Mouse (Mus musculus) T-helper 2 cell (primary cell): ENCODE data around the gene Shisa3.

ENCODE experiments used
- in situ Hi-C: fragments of 300-600 bp; cut with MboI, MseI; formaldehyde crosslinking; loops from one replicate; pipeline ENCODE4 v1.15.1; 2025; ENCODE audit warnings: high pct_unique_total_duplicates

The Shisa3 gene

DNA sequence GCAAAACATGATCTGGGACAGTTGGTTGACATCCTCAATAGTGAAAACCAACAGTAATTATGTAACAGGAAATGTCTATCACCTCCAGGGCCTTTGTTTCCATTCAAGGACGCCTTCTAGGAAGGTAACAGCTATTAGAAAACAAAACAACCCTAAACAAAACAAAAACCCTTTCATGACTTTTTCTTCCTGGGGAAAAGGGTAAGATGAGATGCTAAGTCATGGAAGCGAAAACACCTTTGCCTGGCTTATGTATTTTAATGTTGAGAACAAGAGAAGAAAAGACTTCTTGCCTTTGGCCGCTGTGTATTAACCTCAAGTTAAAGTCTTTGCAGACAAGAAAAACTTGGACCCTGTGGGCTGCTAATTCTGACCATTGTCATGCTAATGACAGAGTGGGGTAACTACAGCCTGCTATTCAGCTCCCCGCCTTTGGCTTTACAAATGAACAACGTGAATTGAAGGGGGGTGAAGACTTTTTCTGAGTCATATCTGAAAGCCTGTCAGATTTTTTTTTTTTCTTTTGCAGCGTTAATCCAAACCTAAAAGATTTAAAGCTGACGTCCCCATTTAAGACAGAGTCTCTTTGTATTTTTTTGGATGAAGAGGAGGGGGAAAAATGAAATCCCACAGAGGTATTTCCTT, 25.6 kb downstream of the Shisa3 start:
- in situ Hi-C loops = no loop called here

DNA sequence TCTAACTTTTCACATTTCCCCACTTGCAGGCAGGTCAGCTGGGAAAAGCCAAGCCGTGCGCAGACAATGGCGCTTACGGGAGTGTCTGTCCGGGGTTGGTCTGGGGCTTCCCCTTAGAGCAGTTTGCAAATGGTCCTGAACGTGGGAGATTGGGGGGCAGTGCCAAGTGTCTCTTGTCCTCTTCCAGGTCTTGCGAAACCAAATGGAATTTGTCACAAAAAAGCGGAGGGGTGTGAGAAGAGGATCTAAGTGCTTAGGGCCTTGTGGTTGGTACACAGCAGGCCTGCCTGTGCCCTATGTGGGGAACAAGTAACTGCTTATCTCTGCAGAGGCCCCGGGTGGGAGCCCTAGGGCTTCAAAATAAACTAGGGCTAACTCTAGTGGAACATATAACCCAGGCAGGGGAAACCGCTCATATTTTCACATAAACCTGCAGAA, 26.2 kb downstream of the Shisa3 start:
- in situ Hi-C loops = no loop called here

DNA sequence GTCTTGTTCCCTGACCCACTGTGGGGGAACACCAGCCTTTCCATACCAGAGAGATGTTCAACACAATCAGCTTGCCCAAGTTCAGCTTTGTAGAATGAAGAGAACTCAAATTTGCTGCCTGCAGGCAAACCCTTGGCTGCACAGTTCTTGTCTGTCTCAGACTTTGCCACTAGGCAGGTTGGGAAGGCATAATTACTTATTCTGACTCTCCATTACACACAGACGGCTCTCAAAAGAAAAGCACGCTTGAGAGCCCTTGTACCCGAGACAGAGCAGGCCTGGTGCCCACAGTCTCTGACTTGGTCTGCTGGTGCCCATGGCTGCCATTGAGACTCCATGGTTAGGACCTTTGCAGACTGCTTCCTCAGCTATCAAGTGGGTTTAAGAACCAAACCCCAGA, 26.7 kb downstream of the Shisa3 start:
- in situ Hi-C loops = no loop called here

DNA sequence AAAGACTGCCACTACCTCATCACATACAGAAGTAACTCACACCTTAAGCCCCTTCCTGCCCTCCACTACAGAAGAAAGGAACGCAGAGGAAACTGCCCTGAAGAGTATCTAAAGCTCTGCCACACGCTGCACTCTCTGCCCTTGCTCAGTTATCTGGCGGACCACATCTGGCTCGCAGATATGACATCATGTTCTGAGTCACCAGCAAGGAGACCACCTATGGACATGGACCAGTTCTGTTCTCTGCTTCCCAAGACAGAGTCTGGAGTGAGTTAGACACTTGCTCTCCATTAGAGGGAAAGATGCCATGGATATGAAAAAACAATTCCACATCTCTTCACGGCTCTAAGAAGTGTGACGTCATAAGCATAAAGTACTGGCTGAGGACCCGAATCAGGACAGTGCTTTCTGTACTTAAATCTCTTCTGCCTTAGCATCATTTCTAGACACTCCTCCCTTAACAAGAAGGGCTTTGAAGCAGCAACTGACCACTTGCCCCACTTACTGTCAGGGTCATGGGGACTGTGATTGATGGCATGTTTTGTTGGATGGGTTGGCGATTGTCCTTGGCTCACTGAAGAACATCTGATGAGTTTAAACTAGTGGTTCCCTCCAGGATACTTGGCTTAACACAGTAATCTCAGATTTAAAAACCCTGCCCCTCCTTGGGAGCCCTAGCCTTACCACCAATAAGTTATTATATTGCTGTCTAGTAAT, 33.1 kb downstream of the Shisa3 start:
- in situ Hi-C loops = loop anchor here (10.0 kb wide), 1 partner anchor 364 kb away; no protein-coding TSS in a partner anchor

DNA sequence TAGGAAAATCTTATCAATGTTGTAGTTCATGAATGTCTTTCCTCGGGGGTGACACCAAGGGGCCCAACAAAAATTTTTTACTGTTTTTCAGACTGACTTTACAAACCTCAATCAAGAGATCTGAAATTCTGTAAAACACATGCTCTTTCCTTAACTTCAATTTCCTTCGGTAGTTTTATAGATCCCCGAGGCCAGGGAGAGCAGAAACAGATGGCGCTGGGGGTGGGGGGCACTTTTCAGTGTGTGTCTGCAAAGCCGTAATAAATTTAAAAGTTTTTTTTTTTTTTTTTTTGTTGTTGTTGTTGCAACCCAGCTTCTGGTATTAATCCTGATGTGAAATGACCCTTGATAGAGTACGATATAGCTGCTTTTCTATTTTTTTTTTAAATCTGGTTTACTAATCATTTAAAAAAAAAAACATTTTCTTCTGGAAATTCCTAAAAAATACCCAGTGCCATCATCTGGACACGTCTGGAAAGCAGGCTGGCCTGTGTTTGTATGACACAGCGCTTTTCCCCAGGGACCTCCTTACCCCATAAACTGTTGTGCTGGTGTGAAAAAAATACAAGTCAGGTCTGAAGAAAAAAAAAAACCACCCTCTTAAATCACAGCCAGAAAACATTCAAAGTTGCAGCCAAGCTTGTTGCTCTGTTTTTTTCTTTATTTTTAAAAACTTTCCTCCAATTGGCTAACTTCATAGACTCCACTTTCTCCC, 33.9 kb downstream of the Shisa3 start:
- in situ Hi-C loops = loop anchor here (10.0 kb wide), 1 partner anchor 363 kb away; no protein-coding TSS in a partner anchor

DNA sequence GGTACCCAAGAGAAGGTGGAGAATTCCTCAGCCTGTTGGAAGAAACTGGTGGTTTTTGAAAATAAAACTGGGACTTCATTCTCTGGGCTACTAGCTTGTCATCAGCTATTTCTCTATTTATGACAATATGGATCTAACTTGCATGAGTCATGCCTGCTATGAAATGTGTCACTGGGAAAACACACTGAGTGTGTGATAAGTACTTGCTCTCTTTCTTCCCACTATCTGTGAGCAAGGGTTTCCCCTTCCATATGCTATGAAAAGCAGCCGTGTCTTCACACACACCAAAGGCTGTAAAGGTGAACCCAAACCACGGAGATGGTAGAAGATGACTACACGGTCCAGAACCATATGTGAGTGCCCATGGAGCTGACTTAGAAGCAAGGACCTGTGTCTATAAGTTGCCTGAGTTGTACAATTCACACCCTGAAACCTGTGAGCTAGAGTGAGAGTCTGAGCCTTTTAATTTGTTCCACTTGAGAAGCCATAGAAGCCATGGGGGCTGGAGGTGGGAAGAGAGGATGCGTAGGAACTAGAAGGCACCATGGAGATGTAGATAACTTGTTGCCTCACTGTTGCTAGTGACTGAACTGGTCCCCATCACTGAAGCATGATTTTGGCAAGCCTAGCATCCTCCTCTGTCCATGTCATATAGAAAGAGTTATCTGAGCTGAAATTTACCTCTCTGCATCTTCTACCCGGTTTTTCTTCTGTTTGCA, 36.0 kb downstream of the Shisa3 start:
- in situ Hi-C loops = loop anchor here (10.0 kb wide), 1 partner anchor 361 kb away; no protein-coding TSS in a partner anchor

DNA sequence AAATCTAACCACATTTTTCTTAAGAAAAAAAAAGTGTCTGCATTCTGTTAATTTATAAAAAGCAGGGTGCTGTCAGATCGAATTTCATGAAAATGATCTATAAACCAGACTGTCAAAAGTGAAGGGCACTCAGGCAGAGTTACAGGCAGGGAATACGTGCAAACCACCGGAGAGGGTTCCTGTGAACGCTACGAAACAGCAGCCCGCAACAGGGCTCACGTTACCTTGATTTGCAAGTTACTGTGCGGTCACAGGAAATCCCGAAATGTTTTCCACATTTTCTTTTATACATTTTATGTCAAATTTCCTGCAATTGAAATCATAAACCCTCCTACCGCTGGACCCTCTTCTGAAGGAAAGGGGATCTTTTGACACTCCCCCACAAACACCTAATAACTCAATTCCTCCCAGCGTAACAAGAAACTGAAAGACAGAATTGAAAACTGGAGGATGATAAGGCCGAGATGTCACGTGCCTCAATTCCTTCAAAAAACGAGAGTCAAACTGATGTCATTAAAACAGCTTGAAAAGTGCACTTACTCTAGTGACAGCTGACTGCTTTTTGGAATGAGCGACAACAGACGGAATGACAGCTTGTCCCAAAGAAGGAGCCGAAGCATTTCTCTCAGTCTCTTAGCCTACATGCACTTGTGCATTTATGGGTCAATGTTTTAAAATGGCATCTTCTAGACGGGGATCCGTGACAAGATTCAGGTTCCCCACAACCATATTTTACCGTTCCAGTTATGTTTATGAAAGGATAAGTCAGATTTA, 39.3 kb downstream of the Shisa3 start:
- in situ Hi-C loops = loop anchor here (10.0 kb wide), 1 partner anchor 358 kb away; no protein-coding TSS in a partner anchor

DNA sequence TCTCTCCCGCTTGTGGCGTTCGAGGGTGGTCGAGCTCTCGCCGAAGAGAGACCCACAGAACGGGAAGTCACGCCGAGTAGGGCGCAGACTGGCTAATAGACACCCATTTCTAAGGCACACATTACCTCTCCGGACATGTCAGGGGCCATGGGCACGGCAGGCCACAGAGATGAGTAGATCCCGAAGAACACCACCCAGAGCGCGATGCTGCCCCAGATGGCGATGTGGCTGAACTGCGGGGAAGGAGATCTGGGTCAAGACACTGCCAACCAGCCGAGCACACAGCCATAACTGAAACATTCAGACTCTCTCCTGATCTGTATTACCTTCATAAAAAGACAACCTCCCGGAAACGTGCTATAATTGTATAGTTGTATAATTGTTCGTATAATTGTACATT, 39.9 kb downstream of the Shisa3 start:
- in situ Hi-C loops = loop anchor here (10.0 kb wide), 1 partner anchor 357 kb away; no protein-coding TSS in a partner anchor

DNA sequence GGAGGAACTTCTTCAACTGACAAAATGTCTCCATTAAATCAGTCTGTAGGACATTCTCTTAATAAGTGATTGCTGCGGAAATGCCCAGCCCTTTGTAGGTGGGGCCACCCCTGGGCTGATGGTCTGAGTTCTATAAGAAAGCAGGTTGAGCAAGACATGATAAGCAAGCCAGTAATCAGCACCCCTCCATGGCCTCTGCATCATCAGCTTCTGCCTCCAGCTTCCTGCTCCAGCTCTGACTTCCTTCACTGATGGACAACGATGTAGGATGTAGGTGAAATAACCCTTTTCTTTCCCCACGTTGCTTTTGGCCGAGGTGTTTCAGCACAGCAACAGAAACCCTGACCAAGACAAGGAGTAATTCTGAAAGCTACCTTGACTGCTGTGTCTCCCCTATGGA, 41.5 kb downstream of the Shisa3 start:
- in situ Hi-C loops = loop anchor here (10.0 kb wide), 1 partner anchor 356 kb away; no protein-coding TSS in a partner anchor

DNA sequence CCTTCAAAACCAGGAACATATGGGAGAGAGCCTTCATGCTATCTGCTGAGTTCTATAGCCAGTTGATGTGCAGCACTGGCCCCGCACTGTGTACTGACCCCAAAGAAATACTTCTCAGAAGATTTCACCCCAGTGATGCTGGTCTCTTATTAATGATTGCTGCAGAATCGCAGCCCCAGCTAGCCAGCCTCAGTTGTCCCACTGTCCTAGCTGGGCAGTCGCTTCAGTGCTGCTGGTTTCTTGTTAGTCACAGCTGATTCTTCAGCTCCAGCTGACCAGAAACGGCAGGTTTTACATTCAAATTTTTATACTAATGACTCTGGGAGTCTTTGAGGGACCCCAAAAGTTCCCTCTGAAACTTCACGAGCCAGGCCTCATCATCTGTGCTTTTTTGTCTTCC, 42.3 kb downstream of the Shisa3 start:
- in situ Hi-C loops = no loop called here

DNA sequence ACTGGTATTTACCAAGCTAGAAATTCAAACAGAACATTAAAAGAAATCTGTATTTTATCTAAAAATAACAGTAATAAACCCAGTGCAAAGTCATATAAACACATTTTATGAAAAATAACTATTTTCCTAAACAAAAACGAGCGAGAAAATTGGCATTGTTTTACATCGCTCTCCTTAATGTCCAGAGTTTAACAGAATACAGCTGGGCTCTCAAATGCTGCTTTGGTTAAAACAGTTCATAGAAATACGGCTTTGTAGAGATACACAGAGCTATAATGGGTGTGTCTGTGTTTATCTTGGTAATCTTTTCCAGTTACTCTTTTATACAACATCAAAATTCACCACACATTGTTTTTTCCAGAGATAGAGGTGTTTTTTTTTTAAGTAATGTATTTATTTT, 44.8 kb downstream of the Shisa3 start:
- in situ Hi-C loops = no loop called here

DNA sequence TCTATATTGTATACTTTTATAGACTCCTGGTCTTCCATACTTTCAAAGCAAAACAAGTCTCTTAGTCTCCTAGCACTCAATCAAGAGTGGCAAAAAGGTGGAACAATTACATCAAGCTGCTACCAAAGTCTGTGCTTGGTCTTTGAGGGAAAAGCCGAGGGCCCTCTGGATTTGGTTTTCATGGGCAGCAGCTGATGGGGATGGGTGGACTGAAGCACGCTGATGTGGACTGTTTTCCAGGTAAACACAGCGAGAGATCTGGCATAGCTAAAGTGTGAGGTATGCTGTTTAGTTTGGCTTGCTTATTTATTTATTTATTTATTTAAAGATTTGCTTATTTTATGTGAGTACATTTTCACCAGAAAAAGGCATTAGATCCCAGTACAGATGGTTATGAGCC, 45.9 kb downstream of the Shisa3 start:
- in situ Hi-C loops = no loop called here

DNA sequence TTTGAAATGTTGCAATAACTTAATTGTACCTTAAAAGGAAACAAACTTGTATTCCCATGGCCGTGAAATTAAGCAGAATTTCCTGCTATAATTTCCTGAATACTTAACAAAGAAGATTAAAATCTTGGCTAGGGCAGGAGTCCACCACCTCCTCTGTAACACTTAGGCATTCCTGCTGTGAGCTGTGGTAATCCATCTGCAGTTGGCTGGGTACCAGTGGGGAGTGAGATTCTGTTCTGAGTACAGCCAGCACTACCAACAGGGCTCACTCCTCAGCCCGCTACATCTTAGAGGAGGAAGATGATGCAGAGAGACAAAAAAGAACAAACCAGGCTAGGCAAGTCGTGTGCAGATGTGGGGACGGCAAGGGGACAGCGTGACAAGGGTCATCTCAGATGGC, 46.9 kb downstream of the Shisa3 start:
- in situ Hi-C loops = no loop called here

DNA sequence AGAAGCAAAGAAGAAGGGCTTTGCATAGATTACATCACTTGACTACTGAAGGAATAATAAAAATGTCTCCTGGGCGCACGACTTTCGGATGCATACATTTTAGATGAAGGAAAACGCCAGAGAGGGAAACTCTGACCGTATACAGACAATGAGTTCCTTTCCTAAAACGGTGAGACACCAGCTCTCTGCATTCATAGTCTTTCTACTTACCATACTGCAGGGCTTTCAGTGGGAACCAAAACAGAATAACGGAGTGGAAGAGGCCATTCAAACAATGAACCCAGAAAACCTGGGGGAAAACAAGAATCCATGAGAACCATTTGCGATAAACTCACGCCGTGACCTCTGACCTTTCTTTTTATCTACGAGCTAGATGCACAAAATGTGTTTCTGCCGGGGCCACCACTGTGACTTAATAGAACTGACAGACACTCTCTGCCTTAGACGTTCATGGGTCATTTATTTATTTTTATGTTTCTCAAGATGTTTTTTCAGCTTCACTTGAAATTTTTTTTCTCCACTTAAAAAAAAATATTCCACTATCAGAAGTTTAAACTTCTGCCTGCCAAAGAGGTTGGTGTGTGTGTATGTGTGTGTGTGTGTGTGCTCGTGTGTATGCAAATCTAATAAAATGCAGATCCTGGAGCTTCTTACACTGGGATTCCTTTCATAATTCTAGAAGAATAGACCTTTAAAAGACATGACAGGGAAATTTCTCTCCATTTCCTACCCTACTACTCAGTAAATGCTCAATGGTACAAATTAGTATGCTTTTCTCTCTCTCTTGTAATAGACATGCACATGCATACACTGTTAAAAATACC, 48.2 kb downstream of the Shisa3 start:
- in situ Hi-C loops = no loop called here

DNA sequence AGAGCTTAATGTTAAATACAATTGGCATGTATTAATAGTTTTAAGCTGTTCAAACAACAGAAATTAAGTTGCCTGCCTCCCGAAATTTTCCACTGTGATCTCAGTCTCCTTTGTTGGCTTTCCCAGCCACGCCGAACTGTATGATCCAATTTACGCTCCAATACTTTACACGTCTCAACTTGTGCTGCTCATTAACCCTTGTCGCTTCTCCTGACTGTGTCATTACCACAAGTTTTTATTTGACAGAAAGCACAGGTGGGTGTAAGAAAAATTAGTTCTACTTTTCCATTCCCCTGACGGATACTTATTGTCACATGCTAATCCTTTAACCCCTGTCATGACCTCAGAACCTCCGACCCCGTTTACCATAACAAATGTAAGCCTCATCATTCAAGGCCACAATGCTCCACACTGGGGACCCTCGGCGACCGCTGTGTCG, 49.2 kb downstream of the Shisa3 start:
- in situ Hi-C loops = no loop called here

DNA sequence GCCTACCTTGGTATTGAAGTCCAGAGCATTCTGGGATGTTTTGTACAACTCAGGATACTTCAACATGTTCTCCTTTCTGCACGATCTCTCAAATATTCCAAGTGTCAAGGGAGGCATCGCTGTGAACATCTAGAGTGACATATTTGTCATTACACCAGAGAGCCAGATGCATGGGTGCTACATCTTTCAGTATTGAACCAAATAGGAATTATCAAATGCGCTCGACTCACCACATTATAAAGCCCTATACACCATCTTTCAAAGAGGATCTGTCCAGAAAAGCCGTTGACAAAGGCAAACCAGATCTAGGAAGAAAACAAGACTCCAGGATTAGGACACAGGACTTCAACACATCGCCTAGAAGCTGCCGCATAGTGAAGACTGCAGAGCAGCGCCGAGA, 52.2 kb downstream of the Shisa3 start:
- in situ Hi-C loops = no loop called here

DNA sequence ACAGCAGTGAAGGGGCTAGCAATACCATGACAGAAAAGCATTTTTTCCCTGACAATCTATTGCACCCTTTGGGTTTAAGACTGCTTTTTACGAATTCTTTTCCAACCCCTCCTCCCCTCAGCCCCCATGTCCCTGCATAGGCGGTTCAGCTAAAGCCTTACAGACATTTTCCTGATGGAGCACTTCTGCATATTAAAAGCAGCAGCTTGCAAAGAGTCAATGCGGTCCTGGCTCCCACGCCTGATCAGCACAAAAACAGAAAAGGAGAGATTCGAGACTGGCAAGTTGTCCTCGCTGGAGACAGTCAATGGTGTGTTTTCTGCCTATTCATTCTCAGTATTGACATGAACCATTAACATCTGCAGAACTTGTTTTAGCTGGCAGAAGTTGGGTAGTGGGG, 55.0 kb downstream of the Shisa3 start:
- in situ Hi-C loops = no loop called here

DNA sequence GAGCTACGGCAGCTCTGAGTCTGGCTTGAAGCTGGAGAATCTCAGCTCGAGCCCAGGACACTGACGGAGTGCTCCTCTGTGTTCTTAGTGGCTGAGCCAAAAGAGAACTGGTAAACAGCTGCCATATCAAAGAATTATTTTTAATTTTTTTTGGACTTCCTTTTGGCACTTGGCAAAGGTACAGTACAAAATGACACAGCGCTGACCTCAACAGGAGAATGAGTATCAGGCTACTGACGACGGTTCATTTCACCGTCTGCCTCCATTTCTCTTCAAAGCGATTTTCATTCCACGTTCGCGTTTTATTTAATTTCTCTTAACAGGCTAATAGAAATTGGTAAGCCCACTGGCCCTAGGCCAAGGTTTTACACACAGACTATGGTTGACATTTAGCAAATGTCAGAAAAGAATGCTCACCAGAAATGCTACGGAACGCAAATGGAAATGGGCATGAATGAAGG, 61.8 kb downstream of the Shisa3 start:
- in situ Hi-C loops = no loop called here

DNA sequence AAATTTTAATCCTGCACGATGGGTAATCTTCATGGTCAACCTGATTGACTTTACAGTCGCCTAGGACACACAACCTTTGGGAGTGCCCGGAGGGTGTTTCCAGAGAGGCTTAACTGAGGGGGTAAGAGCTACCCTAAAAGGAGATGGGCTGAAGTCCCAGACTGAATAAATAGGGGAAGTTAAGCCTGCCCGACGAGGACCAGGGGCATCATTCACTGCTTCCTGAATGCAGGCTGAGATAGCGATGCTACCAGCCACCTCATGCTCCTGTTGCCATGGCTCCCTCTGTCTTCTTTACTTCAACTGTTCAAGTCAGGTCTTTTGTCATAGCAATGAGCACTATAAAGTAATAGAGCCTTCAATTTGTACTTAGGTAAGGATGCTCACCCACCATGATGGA, 62.5 kb downstream of the Shisa3 start:
- in situ Hi-C loops = no loop called here

DNA sequence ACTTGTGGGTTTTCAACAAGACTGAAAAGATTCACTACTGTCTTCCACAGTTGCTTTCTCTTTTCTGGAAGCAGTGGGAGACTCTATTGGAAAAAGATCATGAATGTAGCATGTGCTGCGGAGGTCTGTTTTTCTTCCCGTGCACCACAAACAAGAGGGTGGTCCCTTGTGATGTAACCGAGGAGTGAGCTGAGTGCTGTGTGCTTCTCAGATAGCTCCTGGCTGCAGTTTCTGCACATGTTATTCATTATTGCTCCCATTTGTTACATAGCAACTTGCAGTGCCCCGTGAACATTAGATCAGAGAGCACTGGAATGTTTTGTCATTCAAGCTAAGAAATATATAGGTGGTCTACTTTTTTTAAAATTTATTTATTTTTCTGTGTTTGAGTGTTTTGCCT, 65.3 kb downstream of the Shisa3 start:
- in situ Hi-C loops = no loop called here
